Mouse (Mus musculus): ENCODE measurements at regions not wholly inside any gene's neighbourhood (a gene's known extent, or its start where the extent isn't known, plus 50 kb on each side); places are given as distances from the start of the nearest gene placed in this dataset.

DNA sequence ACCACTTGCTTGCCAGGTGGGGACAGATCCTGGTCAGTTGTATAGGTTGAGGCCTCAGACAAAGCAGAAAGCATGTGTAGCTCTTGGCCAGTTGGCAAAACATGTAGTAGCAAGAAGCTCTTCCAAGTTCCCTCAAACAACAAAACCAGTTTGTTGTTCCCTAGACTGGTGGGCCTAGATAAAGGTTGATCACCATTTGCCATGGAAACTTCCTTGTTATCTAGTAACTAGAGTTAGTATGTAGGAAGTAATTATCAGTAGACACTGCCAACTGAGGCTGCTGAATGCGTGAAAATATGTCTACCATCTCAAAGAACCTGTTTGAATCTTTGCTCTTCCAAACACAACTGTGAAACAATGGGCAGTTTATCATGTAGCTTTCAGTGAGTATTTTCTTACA is 1098.7 kb downstream of the Pcdh18 start:
- H3K27ac ChIP-seq (ENCODE audit: low read depth, low read length): no peak overlapping the region
- H3K9me3 ChIP-seq (ENCODE audit: control insufficient read depth, low read length): no peaks in the 10 kb centered on the region
- no peak overlapping the region for H3K9ac ChIP-seq (ENCODE audit: low read length)
- ATAC-seq (ENCODE audit: insufficient read depth, low FRiP score, low TSS enrichment): no peak
- H3K4me2 ChIP-seq (ENCODE audit: low read depth): no peak overlapping the region
- no peak for DNase-seq (ENCODE audit: low spot score)
- H3K4me3 ChIP-seq (ENCODE audit: low read depth, low read length): no peak overlapping the region
- no peaks in the 10 kb centered on the region for H3K27me3 ChIP-seq (ENCODE audit: control insufficient read depth, insufficient read depth, low read length)
- 83% methylated on average over 1 of the region's 1 CpGs for WGBS
- no peaks in the 10 kb centered on the region for H3K36me3 ChIP-seq (ENCODE audit: control insufficient read depth, insufficient read depth, low read length)
- no peaks in the 10 kb centered on the region for H3K4me1 ChIP-seq (ENCODE audit: control insufficient read depth, insufficient read depth, low read length)

DNA sequence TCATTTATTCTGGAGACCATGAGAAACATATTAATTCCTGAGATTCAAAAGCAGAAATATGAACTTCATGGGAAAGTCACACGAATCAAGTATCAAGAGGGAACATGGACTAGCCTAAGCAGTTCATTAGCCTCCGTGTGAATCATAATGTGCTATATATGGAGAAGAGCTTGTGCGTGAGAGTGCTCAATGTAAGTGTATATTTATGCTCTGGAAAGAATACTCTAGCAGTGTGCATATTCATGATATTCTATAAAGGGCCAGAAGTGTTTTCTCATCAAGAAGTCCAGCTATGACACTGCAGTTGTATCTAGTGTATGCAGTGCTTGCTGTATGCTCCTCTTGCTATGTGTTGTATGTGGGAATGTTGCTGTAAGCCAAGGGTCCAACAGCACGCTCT is 1102.0 kb downstream of the Pcdh18 start:
- DNase-seq (ENCODE audit: low spot score) (no peak), ATAC-seq (ENCODE audit: insufficient read depth, low FRiP score, low TSS enrichment) (no peak)
- H3K27ac ChIP-seq (ENCODE audit: low read depth, low read length): no peak overlapping the region
- no peak overlapping the region for H3K4me2 ChIP-seq (ENCODE audit: low read depth)
- 80% methylated on average over 4 of the region's 4 CpGs for WGBS
- H3K27me3 ChIP-seq (ENCODE audit: control insufficient read depth, insufficient read depth, low read length): no peaks in the 10 kb centered on the region
- H3K4me1 ChIP-seq (ENCODE audit: control insufficient read depth, insufficient read depth, low read length): no peaks in the 10 kb centered on the region
- no peaks in the 10 kb centered on the region for H3K36me3 ChIP-seq (ENCODE audit: control insufficient read depth, insufficient read depth, low read length)
- H3K9ac ChIP-seq (ENCODE audit: low read length): no peak overlapping the region
- H3K9me3 ChIP-seq (ENCODE audit: control insufficient read depth, low read length): no peaks in the 10 kb centered on the region
- H3K4me3 ChIP-seq (ENCODE audit: low read depth, low read length): no peak overlapping the region

DNA sequence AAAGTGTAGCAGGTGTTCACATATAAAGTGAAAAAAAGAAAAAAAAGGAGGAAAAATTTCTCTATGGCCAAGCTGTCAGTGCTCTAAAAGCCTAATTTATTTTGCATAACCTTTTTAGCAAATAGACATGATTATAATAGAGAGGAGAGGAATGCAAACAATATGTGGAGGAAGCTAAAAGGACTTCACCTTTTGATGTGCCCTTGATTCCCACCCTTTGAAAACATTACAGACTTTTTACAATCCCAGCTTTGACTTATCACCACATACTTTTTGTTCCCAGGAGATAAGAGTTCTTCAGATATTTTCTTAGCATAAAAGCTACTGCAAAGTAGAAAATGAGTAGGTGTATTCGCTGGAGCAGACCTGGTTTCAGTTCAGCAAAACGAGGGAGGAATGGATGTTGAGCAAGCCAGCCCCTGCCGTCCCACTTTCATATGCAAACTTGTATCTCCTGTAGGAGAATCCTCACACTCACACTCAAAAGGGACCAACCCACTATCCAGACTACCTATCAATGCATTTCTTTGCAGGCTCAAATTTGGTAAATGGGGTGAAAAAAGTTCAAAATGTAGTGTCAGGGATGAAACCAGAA is 1125.1 kb downstream of the Pcdh18 start:
- Histone ChIP-seq H3K4me2 (ENCODE audit: low read depth) (no peak overlapping the region), H3K27me3 (ENCODE audit: control insufficient read depth, insufficient read depth, low read length) (no peaks in the 10 kb centered on the region), H3K27ac (ENCODE audit: low read depth, low read length) (no peak overlapping the region), H3K9me3 (ENCODE audit: control insufficient read depth, low read length) (no peaks in the 10 kb centered on the region), H3K9ac (ENCODE audit: low read length) (no peak overlapping the region), H3K4me1 (ENCODE audit: control insufficient read depth, insufficient read depth, low read length) (no peaks in the 10 kb centered on the region), H3K4me3 (ENCODE audit: low read depth, low read length) (no peak overlapping the region), H3K36me3 (ENCODE audit: control insufficient read depth, insufficient read depth, low read length) (no peaks in the 10 kb centered on the region)
- WGBS: 38% methylated on average over 3 of the region's 3 CpGs
- no peak for ATAC-seq (ENCODE audit: insufficient read depth, low FRiP score, low TSS enrichment)
- no peak for DNase-seq (ENCODE audit: low spot score)

DNA sequence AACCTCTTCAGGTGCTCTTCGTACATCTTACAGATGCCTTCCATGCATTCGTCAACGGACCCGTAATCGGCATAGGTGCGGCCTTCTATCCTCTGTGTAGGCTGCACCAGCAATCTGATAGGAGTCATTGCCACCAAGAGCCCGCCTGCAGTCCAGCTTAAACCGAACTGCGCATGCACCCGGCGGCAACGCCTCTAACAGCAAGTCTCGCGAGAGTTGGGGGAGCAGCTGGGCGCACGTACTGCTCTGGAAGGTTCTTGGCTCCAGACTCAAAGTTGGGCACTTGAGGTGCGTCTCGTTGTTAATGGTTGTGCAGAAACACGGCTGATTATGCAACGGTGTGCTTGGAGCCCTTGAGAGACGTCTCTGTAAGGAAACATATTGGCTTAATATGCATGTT is 1148.2 kb downstream of the Pcdh18 start:
- ATAC-seq (ENCODE audit: insufficient read depth, low FRiP score, low TSS enrichment) (no peak), DNase-seq (ENCODE audit: low spot score) (no peak)
- no peak overlapping the region for H3K4me2 ChIP-seq (ENCODE audit: low read depth)

DNA sequence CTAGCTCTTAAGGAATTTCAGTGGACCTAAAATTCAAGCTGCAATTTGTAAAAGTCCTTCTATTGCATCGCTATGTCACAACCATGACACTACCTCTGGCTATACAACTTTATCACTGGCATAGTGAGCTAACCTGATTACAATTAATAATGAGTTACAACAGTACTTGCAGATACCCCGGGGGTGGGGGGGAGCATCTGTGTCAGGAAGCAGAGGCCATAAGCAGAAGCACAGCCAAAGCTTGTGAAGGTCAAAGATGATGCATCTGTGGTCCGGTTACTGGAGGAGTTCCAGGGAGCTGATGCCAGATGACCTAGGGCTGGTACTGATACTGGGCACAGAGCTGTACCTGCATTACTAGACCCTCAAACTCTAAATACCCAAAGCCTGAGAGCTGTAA is 1152.3 kb downstream of the Pcdh18 start:
- no peak for DNase-seq (ENCODE audit: low spot score)
- Histone ChIP-seq H3K27me3 (ENCODE audit: control insufficient read depth, insufficient read depth, low read length) (no peaks in the 10 kb centered on the region), H3K4me1 (ENCODE audit: control insufficient read depth, insufficient read depth, low read length) (no peaks in the 10 kb centered on the region), H3K9me3 (ENCODE audit: control insufficient read depth, low read length) (no peaks in the 10 kb centered on the region), H3K9ac (ENCODE audit: low read length) (no peak overlapping the region), H3K27ac (ENCODE audit: low read depth, low read length) (no peak overlapping the region), H3K4me2 (ENCODE audit: low read depth) (no peak overlapping the region), H3K36me3 (ENCODE audit: control insufficient read depth, insufficient read depth, low read length) (no peaks in the 10 kb centered on the region), H3K4me3 (ENCODE audit: low read depth, low read length) (no peak overlapping the region)
- no peak; the same call in 1 of the 2 replicates for ATAC-seq (ENCODE audit: insufficient read depth, low FRiP score, low TSS enrichment)
- 70% methylated on average over 3 of the region's 3 CpGs for WGBS

More for the DNA sequence above, 1148.2 kb downstream of the Pcdh18 start:
- no peaks in the 10 kb centered on the region for H3K9me3 ChIP-seq (ENCODE audit: control insufficient read depth, low read length)
- H3K36me3 ChIP-seq (ENCODE audit: control insufficient read depth, insufficient read depth, low read length): no peaks in the 10 kb centered on the region
- no peak overlapping the region for H3K9ac ChIP-seq (ENCODE audit: low read length)
- no peaks in the 10 kb centered on the region for H3K27me3 ChIP-seq (ENCODE audit: control insufficient read depth, insufficient read depth, low read length)
- no peak overlapping the region for H3K27ac ChIP-seq (ENCODE audit: low read depth, low read length)
- H3K4me3 ChIP-seq (ENCODE audit: low read depth, low read length): no peak overlapping the region
- H3K4me1 ChIP-seq (ENCODE audit: control insufficient read depth, insufficient read depth, low read length): no peaks in the 10 kb centered on the region
- WGBS: 98% methylated on average over 21 of the region's 21 CpGs

DNA sequence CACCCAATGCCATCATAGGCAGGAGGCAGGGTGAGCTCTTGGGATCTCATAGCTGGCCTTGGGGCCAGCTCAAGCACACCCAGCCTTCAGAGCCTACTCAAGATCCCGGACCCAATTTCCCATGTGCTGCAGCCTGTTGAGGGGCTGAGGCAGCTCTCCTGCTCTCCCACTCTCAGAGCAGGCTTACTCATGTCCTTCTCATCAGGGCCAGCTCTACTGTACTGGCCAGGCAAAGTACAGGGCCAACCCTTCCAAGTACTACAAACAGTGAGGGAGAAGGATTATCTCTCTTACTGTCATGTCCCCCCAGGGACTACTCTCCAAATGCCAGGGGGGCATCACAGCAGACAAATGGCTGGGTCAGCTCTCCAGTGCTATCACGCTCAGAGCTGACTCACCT is 1169.8 kb downstream of the Pcdh18 start:
- Histone ChIP-seq H3K4me2 (ENCODE audit: low read depth) (no peak overlapping the region), H3K9ac (ENCODE audit: low read length) (no peak overlapping the region), H3K36me3 (ENCODE audit: control insufficient read depth, insufficient read depth, low read length) (no peaks in the 10 kb centered on the region), H3K4me3 (ENCODE audit: low read depth, low read length) (no peak overlapping the region), H3K27ac (ENCODE audit: low read depth, low read length) (no peak overlapping the region), H3K27me3 (ENCODE audit: control insufficient read depth, insufficient read depth, low read length) (no peaks in the 10 kb centered on the region), H3K4me1 (ENCODE audit: control insufficient read depth, insufficient read depth, low read length) (no peaks in the 10 kb centered on the region), H3K9me3 (ENCODE audit: control insufficient read depth, low read length) (no peaks in the 10 kb centered on the region)
- DNase-seq (ENCODE audit: low spot score) (no peak), ATAC-seq (ENCODE audit: insufficient read depth, low FRiP score, low TSS enrichment) (no peak)
- 95% methylated on average over 2 of the region's 2 CpGs for WGBS

DNA sequence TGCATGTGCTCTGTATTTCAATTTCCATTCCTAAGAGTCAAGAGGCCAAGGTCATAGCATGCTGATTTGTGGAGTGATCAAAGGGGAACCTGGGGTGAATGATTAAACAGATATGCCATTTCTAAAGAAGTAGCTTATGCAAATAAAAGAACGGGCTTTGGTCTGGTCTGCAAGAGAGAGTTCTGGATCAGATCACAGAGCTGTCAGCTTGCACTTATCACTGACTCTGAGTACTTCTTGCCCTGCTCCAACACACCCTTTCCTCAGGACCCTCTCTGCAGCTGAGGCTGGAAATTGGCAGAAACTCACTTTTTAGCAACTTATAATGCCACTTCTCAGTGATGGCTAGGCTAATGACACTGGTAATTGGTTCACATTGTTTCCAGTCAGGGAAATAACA is 1171.0 kb downstream of the Pcdh18 start:
- 19% methylated on average over 1 of the region's 1 CpGs for WGBS
- Histone ChIP-seq H3K4me1 (ENCODE audit: control insufficient read depth, insufficient read depth, low read length) (no peaks in the 10 kb centered on the region), H3K9me3 (ENCODE audit: control insufficient read depth, low read length) (no peaks in the 10 kb centered on the region), H3K4me2 (ENCODE audit: low read depth) (no peak overlapping the region), H3K36me3 (ENCODE audit: control insufficient read depth, insufficient read depth, low read length) (no peaks in the 10 kb centered on the region), H3K27me3 (ENCODE audit: control insufficient read depth, insufficient read depth, low read length) (no peaks in the 10 kb centered on the region), H3K4me3 (ENCODE audit: low read depth, low read length) (no peak overlapping the region), H3K27ac (ENCODE audit: low read depth, low read length) (no peak overlapping the region), H3K9ac (ENCODE audit: low read length) (no peak overlapping the region)
- DNase-seq (ENCODE audit: low spot score): no peak
- ATAC-seq (ENCODE audit: insufficient read depth, low FRiP score, low TSS enrichment): no peak

DNA sequence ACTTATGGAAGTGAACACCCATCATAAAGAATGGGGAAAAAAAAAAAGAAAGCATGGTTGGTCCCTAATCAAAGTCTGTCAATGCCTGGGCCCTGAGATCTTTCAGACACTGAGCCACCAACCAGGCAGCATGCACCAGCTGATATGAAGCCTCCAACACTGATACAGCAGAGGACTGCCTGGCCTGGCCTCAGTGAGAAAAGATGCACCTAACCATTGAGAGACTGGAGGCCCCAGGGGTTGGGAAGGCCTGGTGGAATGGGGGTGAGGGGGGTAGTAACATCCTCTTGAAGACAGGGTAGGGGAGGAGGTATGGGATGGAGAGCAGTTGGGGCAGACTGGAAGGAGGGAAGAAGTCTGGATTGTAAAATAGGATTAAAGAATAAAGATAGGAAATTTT is 1172.8 kb downstream of the Pcdh18 start:
- Histone ChIP-seq H3K9ac (ENCODE audit: low read length) (no peak overlapping the region), H3K4me2 (ENCODE audit: low read depth) (no peak overlapping the region), H3K27ac (ENCODE audit: low read depth, low read length) (no peak overlapping the region), H3K27me3 (ENCODE audit: control insufficient read depth, insufficient read depth, low read length) (no peaks in the 10 kb centered on the region), H3K9me3 (ENCODE audit: control insufficient read depth, low read length) (no peaks in the 10 kb centered on the region), H3K36me3 (ENCODE audit: control insufficient read depth, insufficient read depth, low read length) (no peaks in the 10 kb centered on the region), H3K4me3 (ENCODE audit: low read depth, low read length) (no peak overlapping the region), H3K4me1 (ENCODE audit: control insufficient read depth, insufficient read depth, low read length) (no peaks in the 10 kb centered on the region)
- no peak for ATAC-seq (ENCODE audit: insufficient read depth, low FRiP score, low TSS enrichment)
- no peak for DNase-seq (ENCODE audit: low spot score)

DNA sequence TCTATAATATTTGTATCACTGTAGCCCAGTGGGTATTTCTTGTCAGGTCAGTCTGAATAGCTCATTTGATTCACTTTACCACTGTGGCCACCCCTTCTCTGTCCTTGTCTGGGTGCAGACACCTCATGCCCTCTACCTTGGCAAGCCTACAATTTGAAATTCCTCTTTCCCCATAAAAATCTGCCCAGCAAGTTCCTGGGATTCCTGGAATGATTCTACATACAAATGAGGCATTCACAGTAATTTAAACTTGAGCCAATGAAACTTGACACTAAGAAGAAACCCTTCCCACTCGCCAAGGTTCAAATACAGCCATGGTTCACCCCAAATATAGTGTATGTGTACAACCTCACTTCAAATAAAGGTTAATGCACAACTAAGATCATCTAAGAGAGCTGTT is 1174.6 kb downstream of the Pcdh18 start:
- no peaks in the 10 kb centered on the region for H3K4me1 ChIP-seq (ENCODE audit: control insufficient read depth, insufficient read depth, low read length)
- H3K9me3 ChIP-seq (ENCODE audit: control insufficient read depth, low read length): no peaks in the 10 kb centered on the region
- no peaks in the 10 kb centered on the region for H3K36me3 ChIP-seq (ENCODE audit: control insufficient read depth, insufficient read depth, low read length)
- no peak overlapping the region for H3K9ac ChIP-seq (ENCODE audit: low read length)
- H3K4me2 ChIP-seq (ENCODE audit: low read depth): no peak overlapping the region
- no peak overlapping the region for H3K4me3 ChIP-seq (ENCODE audit: low read depth, low read length)
- H3K27me3 ChIP-seq (ENCODE audit: control insufficient read depth, insufficient read depth, low read length): no peaks in the 10 kb centered on the region
- DNase-seq (ENCODE audit: low spot score) (no peak), ATAC-seq (ENCODE audit: insufficient read depth, low FRiP score, low TSS enrichment) (no peak)
- H3K27ac ChIP-seq (ENCODE audit: low read depth, low read length): no peak overlapping the region
- 79% methylated on average over 1 of the region's 1 CpGs for WGBS
